Mouse (Mus musculus) E14TG2a.4 (cell line): ENCODE data around the gene Akr1c19.

Source experiments
- CTCF ChIP-seq: conservative IDR thresholded peaks from 2 replicates; pipeline ENCODE4 v1.5.1; 2014; ENCODE audit warnings: low read length
- NANOG ChIP-seq: IDR thresholded peaks from 2 replicates; pipeline ENCODE4 v1.6.1; 2014; ENCODE audit warnings: borderline replicate concordance, low read length, mixed read lengths

DNA sequence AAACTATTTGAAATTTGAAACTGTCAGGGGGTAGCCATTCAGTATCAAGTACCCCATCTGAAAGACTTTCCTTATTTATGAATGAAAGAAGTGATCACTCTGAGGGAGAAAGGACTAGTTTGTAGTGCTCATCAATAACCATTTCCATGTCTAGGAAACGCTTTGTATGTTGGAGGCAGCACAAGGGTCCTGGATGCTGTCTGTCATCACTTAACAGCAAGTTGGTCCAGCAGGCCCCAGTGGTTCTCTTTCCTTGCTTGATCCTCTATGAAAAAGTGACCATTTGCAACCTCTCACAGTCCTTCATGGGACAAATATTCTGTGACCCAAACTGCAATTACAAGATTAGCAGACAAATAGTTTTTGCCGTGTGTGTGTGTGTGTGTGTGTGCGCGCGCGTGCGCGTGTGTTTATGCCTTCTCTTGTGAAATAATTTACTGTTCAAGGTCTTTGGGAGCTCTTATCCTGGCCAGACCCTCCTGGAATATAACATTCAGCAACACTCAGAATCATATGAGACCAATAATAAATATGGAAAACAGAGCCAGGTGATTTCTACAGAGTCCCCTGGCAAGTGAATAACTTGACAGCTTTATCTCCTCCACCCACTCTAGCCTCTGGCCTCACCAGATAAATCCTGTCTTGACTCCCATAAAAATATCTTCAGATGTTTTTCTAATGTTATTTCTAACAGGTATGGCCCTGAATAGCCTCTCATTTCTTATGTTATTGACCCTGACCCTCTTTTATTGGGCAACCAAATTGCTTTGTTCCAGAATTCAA lies 2.5 kb downstream of the Akr1c19 start:
- TF ChIP-seq CTCF (no peak), NANOG (no peak)
